Mouse (Mus musculus) embryonic stem cell, embryonic (primary cell): Measurements from ENCODE around the gene Vtn.

Experiments
- CTCF ChIA-PET, 4 experiments: fragments of 300-600 bp in 2 of 4; fragments of 350-600 bp in 2 of 4; sonication (Branson Sonifier 250); formaldehyde crosslinking; loops; one replicate each; lab custom pipeline; 2022; ENCODE audit warnings: inconsistent platforms in 2 of 4; lab: Charles Lee
- POLR2A ChIA-PET, 4 experiments: fragments of 300-600 bp in 2 of 4; fragments of 350-600 bp in 2 of 4; sonication (Branson Sonifier 250); formaldehyde crosslinking; loops; one replicate each; lab custom pipeline; 2022; ENCODE audit warnings: antibody characterized with exemption in 4 of 4, inconsistent platforms in 1 of 4; lab: Charles Lee

Vtn gene

DNA sequence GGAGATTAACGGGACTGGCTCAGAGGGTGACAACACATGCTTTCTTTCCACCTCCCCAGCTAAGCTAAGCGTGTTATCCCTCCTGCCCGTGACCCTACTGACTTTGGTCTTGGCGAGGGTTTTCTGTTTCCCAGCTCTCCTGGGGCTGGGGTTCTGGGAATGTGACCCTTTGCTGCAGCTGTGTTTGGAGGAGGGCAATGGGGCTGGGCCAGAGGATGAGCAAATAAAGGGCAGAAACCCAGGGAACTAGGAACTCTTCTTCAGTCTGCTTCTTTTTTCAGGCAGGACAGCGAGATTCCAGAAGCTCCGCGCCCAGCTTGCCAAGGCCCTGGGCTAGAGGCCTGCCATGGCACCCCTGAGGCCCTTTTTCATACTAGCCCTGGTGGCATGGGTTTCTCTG lies at the start of gene Vtn:
TSS of gene Vtn (plus strand) at position 88 of the 400 bp plus-strand sequence.
- POLR2A ChIA-PET: interaction anchor here (0.5 to 4.4 kb wide), 17 partner anchors 9 to 141 kb away, joined by 3 to 27 read pairs (median 6); partner anchors contain the start of genes Poldip2 (in 2 of the 4), Tmem199 (in 2 of the 4), Ift20 (in 1 of the 4) and Tnfaip1 (in 1 of the 4)
- CTCF ChIA-PET: interaction anchor here in 3 of 4 experiments (0.5 to 3.2 kb wide), 10 partner anchors 11 to 1875 kb away, joined by 3 to 13 read pairs (median 4); no protein-coding TSS in a partner anchor

DNA sequence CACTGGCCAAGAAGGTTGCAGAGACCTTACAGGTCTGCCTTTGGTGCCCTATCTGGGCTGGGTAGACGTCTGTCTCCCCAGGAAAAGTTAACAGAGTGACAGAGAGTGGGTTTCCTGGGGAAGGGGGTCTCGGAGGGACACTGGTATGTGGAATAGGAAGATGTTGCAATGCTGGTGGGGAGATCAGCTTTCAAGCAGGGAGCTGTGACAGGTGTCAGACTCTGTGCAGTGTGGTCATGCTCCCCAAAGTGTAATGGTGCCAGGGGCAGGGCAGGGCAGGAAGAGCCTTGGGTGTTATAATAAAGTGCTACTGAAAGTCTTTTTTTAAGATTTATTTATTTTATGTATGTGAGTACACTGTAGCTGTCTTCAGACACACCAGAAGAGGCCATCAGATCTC lies 48.6 kb upstream of the Vtn start:
- ChIA-PET POLR2A (interaction anchor here in 1 of 4 experiments (1.4 kb wide), 1 partner anchor 12 kb away, joined by 3 read pairs; no protein-coding TSS in a partner anchor), CTCF (interaction anchor here in 2 of 4 experiments (1.1 to 1.4 kb wide), 3 partner anchors 9 to 91 kb away, joined by 3 to 4 read pairs (median 3); no protein-coding TSS in a partner anchor)

DNA sequence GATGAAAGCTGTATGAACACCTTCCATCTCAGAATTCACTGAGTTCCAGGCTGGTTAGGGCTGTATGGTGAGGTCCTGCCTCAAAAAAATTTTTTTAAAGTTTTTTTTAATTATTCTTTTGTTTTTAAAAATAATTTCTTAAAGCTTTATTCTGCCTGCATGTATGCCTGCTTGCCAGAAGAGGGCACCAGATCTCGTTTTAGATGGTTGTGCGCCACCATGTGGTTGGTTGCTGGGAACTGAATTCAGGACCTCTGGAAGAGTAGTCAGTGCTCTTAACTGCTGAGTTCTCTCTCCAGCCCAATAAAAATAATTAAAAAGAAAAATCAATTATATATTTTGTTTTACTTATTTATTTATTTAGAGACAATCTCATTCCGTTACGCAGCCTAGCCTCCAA lies 45.2 kb upstream of the Vtn start:
- POLR2A ChIA-PET: interaction anchor here in 3 of 4 experiments (0.6 to 3.8 kb wide), 36 partner anchors 9 to 277 kb away, joined by 3 to 37 read pairs (median 4); partner anchors contain the start of genes Poldip2 (in 3 of the 3), Tmem199 (in 3 of the 3), Sarm1 (in 2 of the 3) and Slc46a1 (in 2 of the 3)

DNA sequence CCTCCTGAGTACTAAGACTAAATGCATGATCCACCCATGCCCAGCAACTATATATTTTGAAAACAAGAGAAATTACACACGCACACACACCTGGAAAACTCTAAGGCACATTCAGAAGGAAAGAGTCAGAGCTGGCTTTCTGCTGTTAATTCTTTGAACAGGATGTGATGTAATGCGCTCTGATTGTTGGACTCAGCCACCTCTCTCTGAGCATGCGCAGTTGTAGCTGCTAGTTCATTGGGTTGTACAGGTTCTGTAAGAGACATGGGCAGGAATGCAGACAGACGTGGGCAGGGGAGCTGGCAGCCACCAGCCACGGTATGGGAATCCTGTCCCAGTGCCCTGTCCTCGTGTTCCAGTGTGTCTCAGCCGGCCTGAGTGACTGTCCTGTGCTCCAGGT lies 44.6 kb upstream of the Vtn start:
- CTCF ChIA-PET: interaction anchor here (0.6 to 4.4 kb wide), 85 partner anchors 9 to 733 kb away, joined by 3 to 78 read pairs (median 6); partner anchors contain the start of genes Slc46a1 (in 4 of the 4), Pigs (in 2 of the 4), Flot2 (in 1 of the 4) and Foxn1 (in 1 of the 4)
- POLR2A ChIA-PET: interaction anchor here in 3 of 4 experiments (0.6 to 3.8 kb wide), 41 partner anchors 9 to 421 kb away, joined by 3 to 37 read pairs (median 4); partner anchors contain the start of genes Sarm1 (in 3 of the 3), Poldip2 (in 2 of the 3), Slc46a1 (in 2 of the 3) and Tmem199 (in 2 of the 3)

More for the DNA sequence above, 45.2 kb upstream of the Vtn start:
- CTCF ChIA-PET: interaction anchor here (0.6 to 4.4 kb wide), 105 partner anchors 9 to 843 kb away, joined by 3 to 78 read pairs (median 4); partner anchors contain the start of genes Slc46a1 (in 4 of the 4), Pigs (in 3 of the 4), Sarm1 (in 2 of the 4) and Fam222b (in 1 of the 4)

DNA sequence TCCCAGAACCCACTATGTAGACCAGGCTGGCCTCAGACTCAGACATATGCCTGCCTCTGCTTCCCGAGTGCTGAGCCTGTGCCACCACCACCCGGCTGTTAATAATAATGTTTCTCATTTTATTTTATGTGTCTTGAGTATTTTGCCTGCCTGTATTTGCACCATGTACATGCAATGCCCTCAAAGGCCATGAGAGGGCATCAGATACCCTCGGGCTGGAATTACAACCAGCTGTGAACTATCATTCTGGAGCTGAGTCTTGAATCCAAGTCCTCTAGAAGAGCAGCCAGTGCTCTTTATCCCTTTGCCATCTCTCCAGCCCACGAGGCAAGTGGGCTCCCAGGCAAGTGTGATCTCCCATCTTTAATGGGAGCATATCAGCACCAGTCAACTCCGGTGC lies 43.6 kb upstream of the Vtn start:
- POLR2A ChIA-PET: interaction anchor here (0.6 to 3.8 kb wide), 35 partner anchors 8 to 874 kb away, joined by 3 to 37 read pairs (median 5); partner anchors contain the start of genes Slc46a1 (in 3 of the 4), Poldip2 (in 2 of the 4), Sarm1 (in 2 of the 4) and Slc13a2 (in 2 of the 4)
- CTCF ChIA-PET: interaction anchor here (0.5 to 4.4 kb wide), 70 partner anchors 9 to 887 kb away, joined by 3 to 78 read pairs (median 5); partner anchors contain the start of genes Slc46a1 (in 4 of the 4), Sarm1 (in 3 of the 4), Poldip2 (in 2 of the 4) and Tmem199 (in 2 of the 4)

DNA sequence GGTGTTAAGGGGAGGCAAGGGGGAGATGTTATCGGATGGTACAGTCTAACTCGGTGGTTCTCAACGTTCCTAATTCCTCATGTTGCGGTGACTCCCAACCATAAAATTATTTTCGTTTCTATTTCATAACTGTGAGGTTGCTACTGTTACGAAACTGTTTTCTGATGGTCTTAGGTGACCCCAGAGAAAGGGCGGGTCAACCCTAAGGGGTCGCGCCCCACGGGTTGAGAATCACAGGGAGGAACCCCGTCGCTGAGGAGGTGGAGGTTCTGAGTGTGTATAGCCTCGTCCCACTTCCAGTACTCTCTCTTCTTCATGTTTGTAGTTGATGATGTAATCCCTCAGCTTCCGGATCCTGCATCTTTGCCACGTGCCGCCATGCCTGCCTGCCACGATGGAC lies 40.2 kb upstream of the Vtn start:
- POLR2A ChIA-PET: interaction anchor here in 2 of 4 experiments (0.5 to 1.4 kb wide), 3 partner anchors 9 to 288 kb away, joined by 3 read pairs; no protein-coding TSS in a partner anchor
- CTCF ChIA-PET: interaction anchor here in 3 of 4 experiments (0.7 to 1.9 kb wide), 3 partner anchors 50 to 100 kb away, joined by 3 to 5 read pairs (median 5); no protein-coding TSS in a partner anchor

DNA sequence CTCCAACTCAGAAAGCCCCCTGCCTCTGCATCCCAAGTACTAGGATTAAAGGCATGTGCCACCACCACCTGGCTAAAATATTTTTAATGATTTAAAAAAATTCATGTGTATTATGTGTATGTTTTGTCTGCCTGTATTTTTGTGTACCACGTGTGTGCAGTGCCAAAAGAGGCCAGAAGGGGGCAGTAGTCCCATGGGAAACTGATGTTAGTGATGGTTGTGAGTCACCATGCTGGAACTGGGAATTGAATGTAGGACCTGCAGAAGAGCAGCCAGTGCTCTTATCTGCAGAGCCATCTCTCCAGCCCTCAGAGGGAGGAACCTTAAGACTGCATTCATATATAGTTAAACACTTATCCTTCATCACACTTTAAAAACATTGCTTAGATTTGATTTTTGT lies 37.0 kb upstream of the Vtn start:
- ChIA-PET POLR2A (interaction anchor here in 2 of 4 experiments (0.5 to 1.6 kb wide), 5 partner anchors 13 to 134 kb away, joined by 3 to 4 read pairs (median 4); partner anchors contain the start of gene Pigs (in 1 of the 2)), CTCF (interaction anchor here in 3 of 4 experiments (0.7 to 5.8 kb wide), 5 partner anchors 8 to 103 kb away, joined by 3 to 41 read pairs (median 3); no protein-coding TSS in a partner anchor)

DNA sequence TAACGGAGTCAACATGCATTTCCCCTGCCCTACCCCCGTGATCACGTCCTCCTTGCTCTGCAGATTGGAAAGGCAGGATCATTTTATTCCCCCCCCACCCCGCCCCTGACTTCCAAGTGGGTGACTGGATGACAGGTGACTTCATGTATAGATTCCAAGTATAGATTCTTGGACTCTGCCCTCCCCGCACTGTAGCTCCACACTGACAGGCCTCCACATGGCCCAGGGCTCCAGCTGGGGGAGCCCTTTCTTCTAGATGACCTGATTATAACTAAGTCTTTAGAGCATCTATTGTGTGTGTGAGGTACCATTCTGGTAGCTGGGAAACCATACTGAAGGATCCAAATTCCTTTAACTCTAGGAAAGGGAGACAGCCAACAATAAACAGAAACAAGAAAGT lies 36.2 kb upstream of the Vtn start:
- POLR2A ChIA-PET: interaction anchor here in 3 of 4 experiments (0.5 to 1.6 kb wide), 6 partner anchors 12 to 1320 kb away, joined by 3 to 4 read pairs (median 3); partner anchors contain the start of gene Pigs (in 1 of the 3)
- CTCF ChIA-PET: interaction anchor here (0.6 to 5.8 kb wide), 7 partner anchors 9 to 104 kb away, joined by 3 to 41 read pairs (median 3); partner anchors contain the start of genes Poldip2 (in 1 of the 4) and Tmem199 (in 1 of the 4)

DNA sequence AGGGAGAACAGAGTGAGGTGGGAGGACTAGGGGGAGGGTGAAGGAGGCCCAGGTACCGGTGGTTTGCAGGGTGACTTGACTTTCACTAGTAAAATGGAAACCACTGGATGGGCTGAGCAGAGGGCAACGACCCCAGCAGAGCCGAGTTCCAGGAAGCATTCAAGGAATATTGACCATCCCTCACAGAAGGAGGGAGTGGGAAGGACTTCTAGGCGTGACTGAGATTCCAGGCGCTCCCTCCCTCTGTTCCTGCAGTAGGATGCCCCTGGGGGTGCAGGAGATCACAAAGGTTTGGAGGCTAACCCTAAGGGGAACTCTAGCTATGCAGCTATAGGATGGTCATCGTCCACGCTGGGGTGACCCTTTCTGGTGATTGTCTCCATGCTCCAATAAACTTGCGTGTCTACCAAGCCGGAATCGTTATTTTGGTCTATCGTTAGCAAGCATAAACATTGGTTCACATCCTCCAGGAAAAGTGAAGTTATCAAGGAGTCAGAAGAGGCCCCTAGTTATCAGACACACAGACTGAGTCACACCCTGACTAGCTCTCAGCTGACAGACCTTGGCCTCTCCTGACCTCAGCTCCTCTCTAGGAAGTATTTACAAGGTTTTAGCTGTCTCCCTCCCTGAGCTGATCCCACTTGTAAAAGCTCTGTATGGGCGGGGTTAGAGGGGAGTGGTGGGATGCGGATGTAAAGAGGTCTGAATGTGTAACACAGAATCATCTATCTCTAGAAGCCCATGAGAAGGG lies 35.4 kb upstream of the Vtn start:
- CTCF ChIA-PET: interaction anchor here in 3 of 4 experiments (0.6 to 5.8 kb wide), 9 partner anchors 8 to 111 kb away, joined by 3 to 41 read pairs (median 5); no protein-coding TSS in a partner anchor
- POLR2A ChIA-PET: interaction anchor here (0.5 to 3.3 kb wide), 13 partner anchors 8 to 1197 kb away, joined by 3 to 18 read pairs (median 4); partner anchors contain the start of genes Ift20 (in 1 of the 4), Pigs (in 1 of the 4), Poldip2 (in 1 of the 4) and Tmem199 (in 1 of the 4)

DNA sequence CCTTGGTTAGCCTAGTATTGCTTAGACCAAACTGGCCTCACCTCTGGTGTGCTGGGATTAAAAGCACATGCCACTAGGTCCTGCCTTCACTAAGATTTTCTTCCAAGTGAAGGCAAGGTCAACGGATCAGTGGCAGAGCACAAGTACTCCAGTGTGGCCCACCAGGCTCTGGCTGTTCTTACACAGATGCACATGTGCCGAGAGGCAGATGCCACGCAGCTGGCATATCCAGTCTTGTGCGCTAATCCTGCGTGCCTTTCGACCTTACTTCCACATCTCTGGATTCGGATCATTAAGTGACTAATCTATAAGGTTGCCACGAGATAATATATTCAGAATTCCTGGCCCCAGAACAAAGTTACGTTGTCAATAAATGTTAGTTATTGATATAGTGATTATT lies 33.8 kb upstream of the Vtn start:
- ChIA-PET CTCF (interaction anchor here (0.8 to 5.8 kb wide), 18 partner anchors 7 to 107 kb away, joined by 3 to 41 read pairs (median 4); no protein-coding TSS in a partner anchor), POLR2A (interaction anchor here in 3 of 4 experiments (0.6 to 3.3 kb wide), 35 partner anchors 8 to 282 kb away, joined by 3 to 37 read pairs (median 4); partner anchors contain the start of genes Poldip2 (in 2 of the 3), Sarm1 (in 2 of the 3), Tmem199 (in 2 of the 3) and Ift20 (in 1 of the 3))

DNA sequence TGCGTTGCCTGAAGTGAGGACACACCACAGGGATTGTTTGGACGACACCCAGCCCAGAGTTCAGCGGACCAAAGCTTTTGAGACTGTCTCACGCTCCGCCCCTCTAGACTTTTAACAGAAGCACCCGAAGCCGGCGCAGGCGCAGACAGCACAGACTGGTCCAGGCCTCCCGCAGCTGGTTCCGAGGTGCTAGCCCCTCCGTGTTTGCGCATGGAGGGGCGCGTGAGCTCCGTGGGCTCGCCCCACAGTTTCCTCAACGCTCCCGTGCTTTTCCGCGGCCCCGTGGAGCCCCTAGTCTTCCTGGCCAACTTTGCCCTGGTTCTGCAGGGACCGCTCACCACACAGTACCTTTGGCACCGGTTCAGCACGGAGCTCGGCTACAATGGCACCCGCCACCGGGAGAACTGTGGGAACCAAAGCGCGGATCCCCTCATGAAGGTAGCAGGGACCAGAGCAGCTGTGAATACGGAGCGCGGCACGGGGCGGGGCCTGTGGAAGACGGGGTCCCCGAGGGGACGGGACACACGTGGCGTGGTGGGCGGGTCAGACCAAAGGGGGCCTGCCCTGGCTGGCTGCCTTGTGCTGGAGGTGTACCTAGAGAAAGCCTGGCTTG lies 33.2 kb upstream of the Vtn start, which contains the start of gene Slc46a1:
TSS of gene Slc46a1 (plus strand) at position 130 of the 613 bp plus-strand sequence.
- CTCF ChIA-PET: interaction anchor here (0.6 to 5.8 kb wide), 21 partner anchors 8 to 111 kb away, joined by 3 to 41 read pairs (median 4); no protein-coding TSS in a partner anchor

DNA sequence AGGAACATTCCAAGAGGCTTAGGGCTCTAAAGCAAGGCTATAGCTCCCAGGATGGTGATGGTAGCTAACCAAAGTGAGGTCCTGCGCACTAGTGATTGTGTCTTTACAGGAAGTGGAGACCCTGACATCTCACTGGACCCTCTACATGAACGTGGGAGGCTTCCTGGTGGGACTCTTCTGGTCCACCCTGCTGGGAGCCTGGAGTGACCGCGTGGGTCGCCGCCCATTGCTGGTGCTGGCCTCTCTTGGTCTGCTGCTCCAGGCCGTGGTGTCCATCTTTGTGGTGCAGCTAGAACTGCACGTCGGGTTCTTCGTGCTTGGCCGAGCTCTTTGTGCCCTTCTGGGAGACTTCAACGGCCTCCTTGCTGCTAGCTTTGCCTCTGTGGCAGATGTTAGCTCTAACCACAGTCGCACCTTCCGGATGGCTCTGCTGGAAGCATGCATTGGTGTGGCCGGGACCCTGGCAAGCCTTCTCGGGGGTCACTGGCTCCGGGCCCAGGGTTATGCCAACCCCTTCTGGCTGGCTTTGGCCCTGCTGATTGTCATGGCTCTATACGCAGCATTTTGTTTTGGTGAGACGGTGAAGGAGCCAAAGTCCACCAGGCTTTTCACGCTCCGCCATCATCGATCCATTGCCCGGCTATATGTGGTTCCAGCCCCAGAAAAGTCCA lies 32.5 kb upstream of the Vtn start:
- ChIA-PET POLR2A (interaction anchor here in 3 of 4 experiments (0.5 to 3.3 kb wide), 40 partner anchors 8 to 999 kb away, joined by 3 to 37 read pairs (median 4); partner anchors contain the start of genes Poldip2 (in 2 of the 3), Sarm1 (in 2 of the 3), Tmem199 (in 2 of the 3) and Ift20 (in 1 of the 3)), CTCF (interaction anchor here (0.6 to 5.8 kb wide), 22 partner anchors 9 to 111 kb away, joined by 3 to 41 read pairs (median 4); no protein-coding TSS in a partner anchor)

More for the DNA sequence above, 33.2 kb upstream of the Vtn start, which contains the start of gene Slc46a1:
- POLR2A ChIA-PET: interaction anchor here in 3 of 4 experiments (0.5 to 3.3 kb wide), 47 partner anchors 8 to 998 kb away, joined by 3 to 37 read pairs (median 4); partner anchors contain the start of genes Poldip2 (in 2 of the 3), Sarm1 (in 2 of the 3), Tmem199 (in 2 of the 3) and Ift20 (in 1 of the 3)

DNA sequence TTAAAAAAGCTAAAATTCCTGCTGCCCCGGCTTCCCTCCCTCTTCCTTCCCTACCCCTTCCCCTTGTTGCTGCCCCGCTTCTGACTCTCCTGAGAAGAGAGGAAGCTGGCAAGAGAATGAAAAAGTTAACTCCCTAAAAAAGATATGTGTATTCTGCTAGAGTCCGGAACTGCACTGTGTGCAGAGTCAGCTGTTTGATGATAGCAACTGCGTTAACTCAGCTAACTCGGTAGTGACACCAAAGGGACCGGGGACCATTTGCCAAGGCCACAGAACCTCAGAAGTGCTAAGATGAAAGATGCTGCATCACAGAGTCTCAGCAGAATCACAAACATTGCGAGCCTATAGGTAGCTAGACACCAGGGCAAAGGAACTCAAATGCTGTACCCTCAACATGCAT lies 31.4 kb upstream of the Vtn start:
- POLR2A ChIA-PET: interaction anchor here in 2 of 4 experiments (1.0 to 3.2 kb wide), 10 partner anchors 9 to 68 kb away, joined by 3 to 37 read pairs (median 4); partner anchors contain the start of genes Ift20 (in 1 of the 2), Poldip2 (in 1 of the 2), Sarm1 (in 1 of the 2) and Slc13a2 (in 1 of the 2)

DNA sequence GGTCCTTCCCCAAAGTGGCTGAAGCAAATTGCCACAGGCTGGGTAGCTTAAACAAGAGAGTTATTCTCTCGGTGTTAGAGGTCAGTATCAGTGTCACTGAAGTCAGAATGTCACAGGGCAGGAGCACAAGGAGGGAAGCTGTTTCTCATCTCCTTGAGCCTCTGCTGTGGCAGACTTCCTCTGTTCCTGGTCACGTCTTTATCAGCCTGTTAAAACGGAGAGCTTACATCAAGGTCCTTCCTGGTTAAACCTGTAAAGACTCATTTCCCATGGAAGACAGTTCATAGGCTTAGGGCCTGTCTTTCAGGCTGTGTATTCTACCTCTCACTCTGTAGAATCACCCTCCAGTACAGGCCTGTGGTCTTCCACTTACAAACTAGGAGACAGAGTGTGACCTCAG lies 31.0 kb upstream of the Vtn start:
- ChIA-PET POLR2A (interaction anchor here in 2 of 4 experiments (1.0 to 3.2 kb wide), 10 partner anchors 9 to 47 kb away, joined by 3 to 37 read pairs (median 3); partner anchors contain the start of genes Poldip2 (in 1 of the 2) and Tmem199 (in 1 of the 2)), CTCF (interaction anchor here in 3 of 4 experiments (0.7 to 2.6 kb wide), 6 partner anchors 12 to 110 kb away, joined by 3 to 11 read pairs (median 3); no protein-coding TSS in a partner anchor)

More for the DNA sequence above, 31.4 kb upstream of the Vtn start:
- CTCF ChIA-PET: interaction anchor here (0.6 to 5.8 kb wide), 9 partner anchors 12 to 109 kb away, joined by 3 to 41 read pairs (median 3); no protein-coding TSS in a partner anchor
